Mouse (Mus musculus) ES-E14 (cell line): Measurements from ENCODE around the gene Pla2g2d.

Experiments used
- CHD2 ChIP-seq: IDR thresholded peaks from 2 replicates; pipeline ENCODE4 v1.6.1; 2014; ENCODE audit warnings: mild to moderate bottlenecking, low read depth, low read length, inconsistent platforms
- HCFC1 ChIP-seq: IDR thresholded peaks from 2 replicates; pipeline ENCODE4 v1.6.1; 2012; ENCODE audit warnings: low read length, inconsistent platforms, borderline replicate concordance; ENCODE audit not compliant: insufficient read depth
- MAFK ChIP-seq: IDR thresholded peaks from 2 replicates; pipeline ENCODE4 v1.6.1; 2014; ENCODE audit warnings: mild to moderate bottlenecking, low read depth, low read length, inconsistent platforms; ENCODE audit not compliant: insufficient read depth

- TF ChIP-seq HCFC1 (no peak), CHD2 (no peak), MAFK (no peak)
Observed at GRCm38 (mm10) chr4:138796513-138797216, 21.1 kb downstream of the Pla2g2d start.
